Mouse (Mus musculus) neural tube, embryonic 12.5 days (tissue): Measurements from ENCODE around the gene Slc9a5. TPM values are rescaled to one million over a fixed set of nuclear protein-coding genes. Genes with fewer than 3 reads are reported as not detected.
A peak's percentile ranks its signal among the peaks of the same experiment; 100 is the strongest.

Experiments
- ATAC-seq: fragments of 200-750 bp; cut with Nextera tagmentation; 2 replicates; pipeline ENCODE4 v1.8.0; 2017; ENCODE audit warnings: low read depth, mild to moderate bottlenecking, moderate TSS enrichment, moderate library complexity; ENCODE audit not compliant: low FRiP score
- H3K27ac ChIP-seq: fragments of 300-500 bp; sonication (generic); 2 replicates; pipeline ENCODE4 v1.5.1; 2016
- H3K27me3 ChIP-seq: fragments of 300-500 bp; sonication (generic); replicated peaks from 2 replicates; pipeline ENCODE4 v1.6.1; 2016; ENCODE audit warnings: mild to moderate bottlenecking
- H3K36me3 ChIP-seq: fragments of 300-500 bp; sonication (generic); 2 replicates; pipeline ENCODE4 v1.6.1; 2016; ENCODE audit warnings: mild to moderate bottlenecking
- H3K4me1 ChIP-seq: fragments of 300-500 bp; sonication (generic); 2 replicates; pipeline ENCODE4 v1.6.1; 2016
- H3K4me2 ChIP-seq: fragments of 300-500 bp; sonication (generic); replicated peaks from 2 replicates; pipeline ENCODE4 v1.6.1; 2016; ENCODE audit warnings: mild to moderate bottlenecking
- H3K4me3 ChIP-seq: fragments of 300-500 bp; sonication (generic); 2 replicates; pipeline ENCODE4 v1.5.1; 2016
- H3K9ac ChIP-seq: fragments of 300-500 bp; sonication (generic); 2 replicates; pipeline ENCODE4 v1.6.1; 2016; ENCODE audit warnings: mild to moderate bottlenecking
- H3K9me3 ChIP-seq: fragments of 300-500 bp; sonication (generic); 2 replicates; pipeline ENCODE4 v1.6.1; 2016; ENCODE audit warnings: mild to moderate bottlenecking
- WGBS: fragments of 180-500 bp; shearing (Covaris S2); methylation state at CpG from one replicate; pipeline ENCODE4 v1.1.7; 2016; 5-methylcytosine and 5-hydroxymethylcytosine counted together
- polyA plus RNA-seq: library from polyadenylated mRNA; unstranded; fragments of >200 nt; fragmentation: Nextera tagmentation; extraction: Ambion mirVana; gene quantifications from 2 replicates; pipeline ENCODE4 v1.2.1, GENCODE M21; 2016

Slc9a5 gene
- 4.4 and 4.5 TPM in 2 replicates for polyA plus RNA-seq

GRCm38 (mm10) chr8:105348450-105349095 lies at the start of gene Slc9a5:
TSS of gene Slc9a5 (plus strand) at chr8:105348843.
- Histone ChIP-seq H3K27ac (no peak within 1 kb of the TSS), H3K4me3 (peak within 1 kb of the TSS; percentile 64), H3K4me2 (peak within 1 kb of the TSS; percentile 98), H3K4me1 (peaks cover 35% of the 10 kb centered on the region), H3K36me3 (no peaks in the 10 kb centered on the region), H3K9ac (peak within 1 kb of the TSS; percentile 82), H3K27me3 (peaks cover 13% of the 10 kb centered on the region; the same call in 1 of the 2 replicates), H3K9me3 (no peaks in the 10 kb centered on the region)
- ATAC-seq = peak; percentile 15; the same call in 1 of the 2 replicates
- WGBS = under 1% methylated on average over 34 of the region's 34 CpGs

- Histone ChIP-seq H3K9me3 (no peaks in the 10 kb centered on the region), H3K27ac (no peak overlapping the region), H3K4me3 (no peak overlapping the region), H3K27me3 (0 out of 2 replicates have a peak, but pooled peaks cover 3% of the 10 kb centered on the region), H3K36me3 (peaks cover 52% of the 10 kb centered on the region), H3K4me1 (peaks cover 13% of the 10 kb centered on the region), H3K4me2 (no peak overlapping the region), H3K9ac (no peak overlapping the region)
- ATAC-seq = no peak
- WGBS = 97% methylated on average over 8 of the region's 8 CpGs
Observed at GRCm38 (mm10) chr8:105299962-105300361, 48.7 kb upstream of the Slc9a5 start.

DNA sequence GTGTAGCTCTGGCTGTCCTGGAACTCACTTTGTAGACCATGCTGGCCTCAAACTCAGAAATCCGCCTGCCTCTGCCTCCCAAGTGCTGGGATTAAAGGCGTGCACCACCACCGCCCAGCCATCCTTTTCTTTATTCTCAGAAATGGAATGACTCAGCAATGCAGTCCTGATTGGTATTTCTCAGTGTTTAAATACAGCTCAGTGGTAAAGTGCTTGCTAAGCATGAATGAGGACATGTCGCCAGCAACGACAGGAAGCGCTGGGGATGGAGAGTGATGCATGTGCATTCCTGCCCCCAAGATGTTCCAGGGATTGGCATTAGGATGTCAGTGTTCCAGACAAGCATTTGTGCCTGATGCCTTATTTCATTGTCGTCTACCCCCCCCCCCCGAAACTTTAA lies 45.2 kb upstream of the Slc9a5 start:
- peaks cover 71% of the 10 kb centered on the region for H3K36me3 ChIP-seq
- H3K27me3 ChIP-seq = no peaks in the 10 kb centered on the region
- H3K4me1 ChIP-seq = peaks cover 20% of the 10 kb centered on the region
- no peak overlapping the region for H3K4me3 ChIP-seq
- H3K9me3 ChIP-seq = no peaks in the 10 kb centered on the region
- no peak overlapping the region for H3K4me2 ChIP-seq
- H3K27ac ChIP-seq = no peak overlapping the region
- no peak overlapping the region for H3K9ac ChIP-seq
- WGBS = 84% methylated on average over 8 of the region's 8 CpGs
- ATAC-seq = no peak

DNA sequence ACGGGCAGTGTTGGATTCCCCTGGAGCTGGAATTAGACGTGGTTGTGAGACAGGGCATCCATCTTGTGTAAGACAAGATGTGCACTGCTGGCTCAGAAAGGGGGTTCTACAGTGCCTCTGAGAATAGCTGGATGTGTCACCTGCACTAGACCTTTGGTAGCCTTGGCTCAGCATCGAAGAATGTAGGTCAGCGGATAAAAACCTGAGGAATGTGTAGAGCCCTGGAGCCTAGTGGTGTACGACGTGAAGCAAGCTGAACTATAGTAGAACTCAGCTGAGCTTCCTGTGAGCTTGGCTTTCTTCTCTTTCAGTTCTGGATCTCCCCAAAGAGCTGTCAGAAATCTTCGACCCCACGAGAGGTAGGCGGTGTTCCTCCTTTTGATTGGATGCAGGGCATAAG lies 44.8 kb upstream of the Slc9a5 start:
- H3K9ac ChIP-seq = no peak overlapping the region
- peaks cover 76% of the 10 kb centered on the region for H3K36me3 ChIP-seq
- H3K4me3 ChIP-seq = no peak overlapping the region
- ATAC-seq = no peak
- WGBS = 91% methylated on average over 9 of the region's 9 CpGs
- H3K9me3 ChIP-seq = no peaks in the 10 kb centered on the region
- no peaks in the 10 kb centered on the region for H3K27me3 ChIP-seq
- no peak overlapping the region for H3K27ac ChIP-seq
- H3K4me1 ChIP-seq = peaks cover 16% of the 10 kb centered on the region
- no peak overlapping the region for H3K4me2 ChIP-seq

DNA sequence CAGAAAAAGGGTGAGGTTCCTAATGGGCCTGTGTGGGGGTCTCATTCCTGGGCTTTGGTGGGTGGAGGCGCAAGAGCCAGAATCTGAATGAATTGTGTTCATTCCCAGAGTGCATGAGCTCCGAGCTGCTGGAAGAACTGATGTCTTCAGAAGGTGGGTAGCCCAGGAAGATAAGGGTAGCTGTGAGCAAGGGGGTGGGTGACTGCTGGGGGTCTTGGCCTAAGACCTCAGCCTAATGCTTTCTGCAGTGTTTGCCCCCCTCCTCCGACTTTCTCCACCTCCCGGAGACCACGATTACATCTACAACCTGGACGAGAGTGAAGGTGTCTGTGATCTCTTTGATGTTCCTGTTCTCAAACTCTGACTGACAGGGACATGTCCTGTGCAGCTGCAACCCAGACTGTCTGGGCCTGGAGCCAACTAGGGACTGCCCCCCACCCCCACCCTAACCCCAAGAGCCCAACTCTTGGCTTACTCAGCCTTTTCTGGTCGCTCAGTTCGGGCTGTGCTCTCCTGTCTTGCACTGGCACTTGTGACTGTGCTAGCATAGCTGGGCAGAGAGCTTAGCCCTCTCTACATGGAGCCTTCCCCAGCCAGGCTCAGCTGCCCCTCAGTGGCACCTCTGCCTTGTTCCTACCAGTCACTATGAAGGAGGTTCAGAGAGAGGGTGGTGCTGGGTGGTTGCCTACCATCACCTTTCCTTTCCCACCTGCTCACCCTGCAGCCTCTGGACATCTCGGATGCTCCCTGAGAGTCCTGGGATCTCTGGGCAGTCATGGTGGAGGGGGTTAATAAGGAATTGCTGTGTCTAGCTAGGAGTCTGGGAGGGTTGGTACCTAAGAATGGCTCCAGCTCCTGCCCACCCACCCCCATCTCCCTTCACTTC lies 44.1 kb upstream of the Slc9a5 start:
- Histone ChIP-seq H3K36me3 (peaks cover 80% of the 10 kb centered on the region), H3K9me3 (no peaks in the 10 kb centered on the region), H3K4me2 (no peak overlapping the region), H3K27ac (no peak overlapping the region), H3K4me3 (no peak overlapping the region), H3K4me1 (peaks cover 11% of the 10 kb centered on the region), H3K9ac (no peak overlapping the region), H3K27me3 (no peaks in the 10 kb centered on the region)
- 76% methylated on average over 9 of the region's 9 CpGs for WGBS
- no peak for ATAC-seq

DNA sequence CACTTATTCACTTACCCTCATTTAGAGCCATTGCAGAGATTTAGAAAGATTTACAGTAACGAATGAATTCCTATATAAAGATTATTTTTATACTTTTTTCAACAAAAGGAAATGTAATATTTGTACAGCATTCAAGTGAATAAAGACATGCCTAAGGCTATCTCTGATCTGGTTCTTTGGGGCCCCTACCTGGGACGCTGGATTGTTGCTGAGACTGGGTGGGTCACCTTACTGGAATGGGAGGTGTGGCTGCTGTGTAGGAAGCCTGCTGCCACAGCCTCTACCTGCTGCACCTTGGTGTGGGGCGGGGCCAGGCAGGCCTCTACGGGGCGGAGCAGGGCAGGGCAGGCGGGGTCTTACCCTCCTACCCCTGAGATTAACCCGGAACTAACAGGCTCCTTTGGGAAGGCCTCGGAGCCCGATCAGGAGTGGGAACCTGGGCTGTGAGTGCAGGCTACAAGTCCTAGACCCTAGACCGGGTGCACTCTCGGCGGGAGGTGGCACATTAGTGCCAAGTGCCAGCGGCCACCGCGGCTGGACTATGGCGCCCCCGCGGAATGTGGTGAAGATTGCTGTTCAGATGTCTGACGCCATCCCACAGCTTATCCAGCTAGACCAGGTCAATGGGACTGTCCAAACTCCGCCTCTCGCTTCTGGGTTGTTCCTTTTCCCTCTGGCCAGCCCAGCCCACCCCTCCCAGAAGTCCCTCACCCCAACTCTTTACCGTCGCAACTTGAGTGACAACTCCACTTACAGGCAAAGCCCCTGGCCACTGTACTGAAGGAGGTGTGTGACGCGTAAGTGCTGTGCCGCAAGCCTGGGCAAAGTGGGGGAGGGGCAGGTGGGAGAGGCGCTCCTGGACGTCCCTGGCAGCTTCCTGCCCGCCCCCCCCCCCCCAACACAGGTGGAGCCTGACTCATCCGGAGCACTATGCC lies 43.2 kb upstream of the Slc9a5 start, which contains the start of gene Elmo3:
Gene Elmo3 (plus strand): TSS at position 391 of the 935 bp plus-strand sequence.
- Histone ChIP-seq H3K4me2 (peak within 1 kb of the TSS; percentile 49), H3K4me1 (peaks cover 11% of the 10 kb centered on the region), H3K9ac (peak within 1 kb of the TSS; percentile 45), H3K9me3 (no peaks in the 10 kb centered on the region), H3K27me3 (no peaks in the 10 kb centered on the region), H3K4me3 (peak within 1 kb of the TSS; percentile 7; the same call in 1 of the 2 replicates), H3K36me3 (peaks cover 78% of the 10 kb centered on the region), H3K27ac (no peak within 1 kb of the TSS)
- peak; percentile 51 for ATAC-seq
- 10% methylated on average over 30 of the region's 30 CpGs for WGBS

GRCm38 (mm10) chr8:105306146-105306691 lies 42.4 kb upstream of the Slc9a5 start:
- 61% methylated on average over 5 of the region's 5 CpGs for WGBS
- peak overlapping the region; percentile 49 for H3K4me2 ChIP-seq
- H3K9ac ChIP-seq = no peak overlapping the region
- no peaks in the 10 kb centered on the region for H3K27me3 ChIP-seq
- peaks cover 73% of the 10 kb centered on the region for H3K36me3 ChIP-seq
- no peaks in the 10 kb centered on the region for H3K9me3 ChIP-seq
- H3K27ac ChIP-seq = no peak overlapping the region
- peaks cover 11% of the 10 kb centered on the region for H3K4me1 ChIP-seq
- ATAC-seq = 0 out of 2 replicates have a peak, but pooled peaks have one; percentile 4
- 0 out of 2 replicates have a peak overlapping the region, but pooled peaks have one; percentile 7 for H3K4me3 ChIP-seq

DNA sequence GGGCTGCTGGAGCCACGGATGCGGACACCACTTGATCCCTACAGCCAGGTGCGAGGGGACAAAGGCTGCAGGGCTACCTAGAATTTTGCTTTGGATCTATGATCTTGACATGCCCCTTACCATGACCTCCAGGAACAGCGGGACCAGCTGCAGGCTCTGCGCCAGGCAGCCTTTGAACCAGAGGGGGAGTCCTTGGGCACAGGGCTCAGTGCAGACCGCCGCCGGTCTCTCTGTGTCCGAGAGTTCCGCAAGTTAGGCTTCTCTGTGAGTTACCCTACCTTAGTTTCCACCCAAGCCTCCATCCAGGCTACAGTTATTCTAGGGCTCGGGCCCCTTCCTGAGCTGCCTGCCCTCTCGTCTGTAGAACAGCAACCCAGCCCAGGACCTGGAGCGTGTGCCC lies 41.0 kb upstream of the Slc9a5 start:
- H3K27me3 ChIP-seq = no peaks in the 10 kb centered on the region
- H3K27ac ChIP-seq = no peak overlapping the region
- 96% methylated on average over 13 of the region's 13 CpGs for WGBS
- no peak for ATAC-seq
- H3K9ac ChIP-seq = no peak overlapping the region
- no peaks in the 10 kb centered on the region for H3K9me3 ChIP-seq
- H3K4me1 ChIP-seq = peaks cover 11% of the 10 kb centered on the region
- H3K36me3 ChIP-seq = peaks cover 70% of the 10 kb centered on the region
- H3K4me3 ChIP-seq = no peak overlapping the region
- H3K4me2 ChIP-seq = no peak overlapping the region

GRCm38 (mm10) chr8:105308428-105308827 lies 40.2 kb upstream of the Slc9a5 start:
- H3K4me3 ChIP-seq = no peak overlapping the region
- H3K36me3 ChIP-seq = peaks cover 72% of the 10 kb centered on the region
- H3K4me1 ChIP-seq = peaks cover 11% of the 10 kb centered on the region
- H3K4me2 ChIP-seq = no peak overlapping the region
- ATAC-seq = no peak
- H3K9ac ChIP-seq = no peak overlapping the region
- WGBS = 93% methylated on average over 10 of the region's 10 CpGs
- no peaks in the 10 kb centered on the region for H3K27me3 ChIP-seq
- no peaks in the 10 kb centered on the region for H3K9me3 ChIP-seq
- H3K27ac ChIP-seq = no peak overlapping the region

- Histone ChIP-seq H3K4me2 (no peak overlapping the region), H3K4me3 (no peak overlapping the region), H3K36me3 (peaks cover 72% of the 10 kb centered on the region), H3K27me3 (no peaks in the 10 kb centered on the region), H3K9ac (no peak overlapping the region), H3K9me3 (no peaks in the 10 kb centered on the region), H3K4me1 (peaks cover 11% of the 10 kb centered on the region), H3K27ac (no peak overlapping the region)
- ATAC-seq = no peak
- WGBS = 81% methylated on average over 15 of the region's 15 CpGs
Observed at GRCm38 (mm10) chr8:105309142-105309847, 39.3 kb upstream of the Slc9a5 start.

DNA sequence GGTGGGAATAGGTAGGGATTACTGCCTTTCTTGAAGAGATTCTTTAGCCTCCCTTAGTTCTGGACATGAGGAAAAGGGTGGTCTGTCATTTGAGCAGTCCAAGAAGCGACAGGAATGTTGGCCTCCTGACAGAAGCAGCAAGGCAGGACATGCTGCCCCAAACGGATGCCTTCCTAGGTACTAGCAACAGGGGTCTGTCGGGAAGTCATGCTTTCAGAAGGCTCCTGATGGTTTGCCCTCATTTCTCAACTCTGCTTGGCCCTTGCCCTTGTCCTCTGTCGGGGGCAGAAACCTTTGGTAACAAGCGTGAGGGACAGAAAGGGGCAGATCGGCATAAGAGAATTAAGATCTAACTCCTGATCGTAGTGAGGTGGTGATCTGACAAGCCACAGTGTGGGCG lies 38.5 kb upstream of the Slc9a5 start:
- Histone ChIP-seq H3K4me3 (no peak overlapping the region), H3K4me2 (no peak overlapping the region), H3K9me3 (no peaks in the 10 kb centered on the region), H3K4me1 (peaks cover 11% of the 10 kb centered on the region), H3K36me3 (peaks cover 73% of the 10 kb centered on the region), H3K27me3 (no peaks in the 10 kb centered on the region), H3K9ac (no peak overlapping the region), H3K27ac (no peak overlapping the region)
- ATAC-seq = no peak
- WGBS = 87% methylated on average over 8 of the region's 8 CpGs
